Mouse (Mus musculus) limb, embryonic 15.5 days (tissue): ENCODE data around the gene Kctd6. TPM values are rescaled to one million over a fixed set of nuclear protein-coding genes. Genes with fewer than 3 reads are reported as not detected.
A peak's percentile ranks its signal among the peaks of the same experiment; 100 is the strongest.

Experiments
- ATAC-seq: fragments of 200-750 bp; cut with Nextera tagmentation; 2 replicates; pipeline ENCODE4 v1.8.0; 2017; ENCODE audit warnings: low read depth, moderate TSS enrichment; ENCODE audit not compliant: insufficient number of reproducible peaks, low FRiP score, low TSS enrichment
- H3K27ac ChIP-seq: fragments of 300-500 bp; sonication (generic); 2 replicates; pipeline ENCODE4 v1.5.1; 2015; ENCODE audit warnings: moderate library complexity, mild to moderate bottlenecking, inconsistent platforms
- H3K27me3 ChIP-seq: fragments of 300-500 bp; sonication (generic); 2 replicates; pipeline ENCODE4 v1.6.1; 2015; ENCODE audit warnings: inconsistent platforms
- H3K36me3 ChIP-seq: fragments of 300-500 bp; sonication (generic); 2 replicates; pipeline ENCODE4 v1.6.1; 2015; ENCODE audit warnings: inconsistent platforms
- H3K4me1 ChIP-seq: fragments of 300-500 bp; sonication (generic); 2 replicates; pipeline ENCODE4 v1.6.1; 2015; ENCODE audit warnings: inconsistent platforms
- H3K4me2 ChIP-seq: fragments of 300-500 bp; sonication (generic); 2 replicates; pipeline ENCODE4 v1.6.1; 2015; ENCODE audit warnings: mild to moderate bottlenecking, inconsistent platforms
- H3K4me3 ChIP-seq: fragments of 300-500 bp; sonication (generic); 2 replicates; pipeline ENCODE4 v1.5.1; 2015; ENCODE audit warnings: mild to moderate bottlenecking, inconsistent platforms
- H3K9ac ChIP-seq: fragments of 300-500 bp; sonication (generic); 2 replicates; pipeline ENCODE4 v1.6.1; 2015; ENCODE audit warnings: inconsistent platforms
- H3K9me3 ChIP-seq: fragments of 300-500 bp; sonication (generic); 2 replicates; pipeline ENCODE4 v1.6.1; 2016; ENCODE audit warnings: inconsistent platforms
- WGBS: fragments of 180-500 bp; shearing (Covaris S2); methylation state at CpG from one replicate; pipeline ENCODE4 v1.1.7; 2015; 5-methylcytosine and 5-hydroxymethylcytosine counted together
- polyA plus RNA-seq: library from polyadenylated mRNA; unstranded; fragments of >200 nt; fragmentation: Nextera tagmentation; extraction: Ambion mirVana; gene quantifications from 2 replicates; pipeline ENCODE4 v1.2.1, GENCODE M21; 2015

Kctd6 gene
- polyA plus RNA-seq, 1 experiment from 2014 or later, result 8.9 TPM

DNA sequence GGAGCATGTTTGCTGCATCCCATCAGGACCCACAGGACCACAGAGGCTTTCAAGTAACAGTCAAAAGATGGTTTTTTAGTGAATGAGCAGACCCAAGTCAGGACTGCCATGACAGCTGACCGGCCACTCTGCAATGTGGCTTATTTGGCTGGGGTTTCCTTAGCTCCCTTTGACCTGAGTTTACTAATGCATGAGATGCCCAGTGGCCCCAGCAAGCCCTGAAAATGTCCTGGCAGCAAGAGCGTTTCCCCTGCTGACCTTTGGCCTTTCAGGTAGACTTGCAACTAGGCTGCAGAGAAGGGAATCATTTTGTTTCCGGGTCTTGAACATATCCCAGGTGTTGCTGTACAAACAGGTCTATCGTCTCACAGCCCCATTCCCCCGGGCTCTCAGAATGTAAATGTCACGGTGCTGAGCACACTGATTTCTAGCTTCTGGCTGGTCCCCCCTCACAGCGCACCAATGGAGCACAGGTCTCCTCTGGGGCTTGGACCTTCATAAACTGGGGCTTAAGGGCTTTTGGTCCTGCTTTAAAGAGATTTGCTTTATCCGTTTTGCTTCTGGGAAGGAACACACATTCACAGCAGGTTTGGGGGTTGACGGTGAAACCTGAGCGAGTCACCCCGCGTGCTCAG is 22.5 kb upstream of the Kctd6 start:
- Histone ChIP-seq H3K4me3 (no peak overlapping the region), H3K9ac (no peak overlapping the region), H3K4me2 (no peak overlapping the region), H3K27ac (no peak overlapping the region), H3K9me3 (no peaks in the 10 kb centered on the region), H3K4me1 (no peaks in the 10 kb centered on the region), H3K36me3 (no peaks in the 10 kb centered on the region), H3K27me3 (no peaks in the 10 kb centered on the region)
- no peak for ATAC-seq
- WGBS, result 39% methylated on average over 12 of the region's 12 CpGs

DNA sequence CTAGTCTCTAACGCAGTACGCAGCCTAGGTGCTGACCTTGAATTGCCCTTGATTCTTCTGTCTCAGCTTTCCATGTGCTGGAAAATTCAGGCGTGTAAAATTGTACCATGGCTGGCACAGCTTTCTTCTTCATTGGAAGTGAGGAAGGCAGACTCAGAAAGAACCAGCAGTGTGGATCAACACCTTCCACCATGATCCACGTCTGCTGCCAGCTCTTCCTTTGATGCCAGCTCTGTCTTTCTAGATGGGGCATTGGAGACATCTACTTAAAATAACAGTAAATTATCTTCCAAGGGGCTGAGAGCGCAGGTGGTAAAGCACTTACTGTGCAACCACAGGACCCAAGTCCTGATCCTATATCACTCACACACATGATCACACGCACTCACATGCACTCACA is 21.2 kb upstream of the Kctd6 start:
- Histone ChIP-seq H3K27ac (no peak overlapping the region), H3K9me3 (no peaks in the 10 kb centered on the region), H3K4me1 (no peaks in the 10 kb centered on the region), H3K27me3 (no peaks in the 10 kb centered on the region), H3K9ac (no peak overlapping the region), H3K36me3 (no peaks in the 10 kb centered on the region), H3K4me2 (no peak overlapping the region), H3K4me3 (no peak overlapping the region)
- no peak for ATAC-seq
- 82% methylated on average over 6 of the region's 6 CpGs for WGBS

DNA sequence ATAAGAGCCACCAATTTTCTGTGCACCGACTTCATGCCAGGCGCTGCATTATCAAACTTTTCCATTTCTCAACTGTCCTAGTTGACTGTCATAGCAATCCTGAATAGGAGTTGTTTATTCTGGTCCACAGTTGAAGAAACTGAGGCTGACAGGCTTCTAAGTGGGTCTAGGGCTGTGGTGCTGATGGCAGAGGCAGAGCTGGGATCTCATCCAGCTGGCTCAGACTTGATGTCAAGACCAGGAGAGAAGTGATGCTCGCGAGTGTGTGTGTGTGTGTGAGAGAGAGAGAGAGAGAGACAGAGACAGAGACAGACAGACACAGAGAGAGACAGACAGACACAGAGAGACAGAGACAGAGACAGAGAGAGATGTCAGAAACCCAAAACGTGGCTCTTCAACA is 13.2 kb upstream of the Kctd6 start:
- no peaks in the 10 kb centered on the region for H3K27me3 ChIP-seq
- WGBS, result 76% methylated on average over 5 of the region's 5 CpGs
- no peaks in the 10 kb centered on the region for H3K36me3 ChIP-seq
- H3K4me1 ChIP-seq, result no peaks in the 10 kb centered on the region
- H3K4me3 ChIP-seq, result no peak overlapping the region
- H3K9ac ChIP-seq, result no peak overlapping the region
- H3K27ac ChIP-seq, result no peak overlapping the region
- no peaks in the 10 kb centered on the region for H3K9me3 ChIP-seq
- ATAC-seq, result no peak
- no peak overlapping the region for H3K4me2 ChIP-seq

DNA sequence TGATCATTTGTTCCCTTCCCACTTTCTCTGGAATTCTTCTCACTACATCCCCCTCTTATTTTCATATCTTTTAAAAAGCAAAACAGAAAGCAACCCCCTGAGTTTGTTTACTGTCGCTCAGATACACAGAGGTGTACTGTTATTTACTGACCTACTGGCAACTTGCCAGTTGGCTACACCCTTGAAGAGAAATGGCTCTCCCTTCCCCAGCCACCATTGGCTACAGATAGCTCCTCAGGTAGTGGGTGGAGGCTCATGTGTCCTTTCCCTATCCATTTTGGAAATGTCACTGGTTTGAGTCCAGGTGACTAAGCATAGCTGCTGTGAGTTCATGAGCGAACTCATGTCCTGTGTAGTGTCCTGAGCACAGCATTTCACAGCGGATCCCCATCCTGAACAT is 12.2 kb upstream of the Kctd6 start:
- 74% methylated on average over 3 of the region's 3 CpGs for WGBS
- H3K4me3 ChIP-seq, result no peak overlapping the region

DNA sequence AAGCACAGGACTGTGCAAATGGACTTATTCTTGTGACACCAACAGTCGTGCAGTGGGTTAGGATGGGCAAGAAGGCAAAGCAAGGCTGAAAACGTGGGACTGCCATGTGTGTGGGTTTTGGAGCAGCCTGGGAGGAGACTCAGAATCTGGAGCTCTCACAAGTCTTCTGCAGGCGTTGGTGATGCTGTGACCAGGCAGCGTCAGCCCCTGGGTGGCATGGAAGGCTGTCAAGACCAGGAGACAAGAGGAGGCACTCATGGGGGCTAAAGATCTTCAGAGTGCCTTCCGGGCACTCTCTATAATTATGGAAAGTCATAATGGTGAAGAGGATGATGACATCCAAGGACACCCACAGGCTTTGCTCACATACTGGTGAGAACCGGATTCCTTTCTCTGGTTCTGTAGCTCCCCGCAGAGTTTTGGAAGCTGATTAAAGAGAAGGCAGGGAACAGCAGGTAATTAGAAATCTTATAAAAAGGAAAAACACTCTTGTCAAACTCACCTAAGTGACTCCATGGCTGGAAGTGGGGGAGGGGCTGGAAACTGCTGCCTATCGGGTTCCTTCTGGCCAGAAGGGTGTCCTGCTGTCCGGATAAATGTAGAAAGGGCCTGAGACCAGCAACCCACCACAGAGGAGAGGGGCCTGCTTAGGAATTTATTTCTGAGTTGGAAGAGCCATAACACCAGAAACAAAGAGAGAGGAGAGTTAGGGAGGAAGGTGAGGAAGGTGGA is 7.6 kb upstream of the Kctd6 start:
- H3K4me2 ChIP-seq, result no peak overlapping the region
- no peak overlapping the region for H3K4me3 ChIP-seq
- no peak for ATAC-seq
- 37% methylated on average over 9 of the region's 9 CpGs for WGBS
- no peak overlapping the region for H3K9ac ChIP-seq
- H3K27me3 ChIP-seq, result no peaks in the 10 kb centered on the region
- no peaks in the 10 kb centered on the region for H3K36me3 ChIP-seq
- H3K27ac ChIP-seq, result no peak overlapping the region
- no peaks in the 10 kb centered on the region for H3K9me3 ChIP-seq
- no peaks in the 10 kb centered on the region for H3K4me1 ChIP-seq

More for the DNA sequence above, 12.2 kb upstream of the Kctd6 start:
- H3K4me2 ChIP-seq, result no peak overlapping the region
- H3K4me1 ChIP-seq, result no peaks in the 10 kb centered on the region
- no peak overlapping the region for H3K27ac ChIP-seq
- no peaks in the 10 kb centered on the region for H3K36me3 ChIP-seq
- ATAC-seq, result no peak
- no peaks in the 10 kb centered on the region for H3K27me3 ChIP-seq
- H3K9me3 ChIP-seq, result no peaks in the 10 kb centered on the region
- no peak overlapping the region for H3K9ac ChIP-seq

DNA sequence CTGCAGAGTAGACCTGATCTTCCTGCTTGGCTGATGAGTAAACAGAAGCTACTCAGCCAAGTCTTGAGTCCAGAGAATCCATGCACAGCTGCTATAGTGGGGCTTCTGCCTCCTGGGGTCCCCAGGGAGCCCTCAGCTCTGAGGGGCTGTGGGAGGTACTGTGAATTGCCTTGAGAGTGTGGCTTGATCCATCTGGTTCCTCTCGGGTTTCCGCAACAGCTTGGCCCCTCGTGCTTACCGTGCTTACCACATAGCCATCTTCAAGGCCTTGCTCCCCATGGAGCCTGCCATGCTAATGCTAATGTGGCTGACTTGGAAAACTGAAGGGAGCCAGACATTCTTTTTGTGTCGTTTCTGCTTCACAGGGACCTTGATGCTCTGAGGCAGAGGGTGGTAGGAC is 6.8 kb upstream of the Kctd6 start:
- H3K36me3 ChIP-seq, result no peaks in the 10 kb centered on the region
- H3K27ac ChIP-seq, result no peak overlapping the region
- no peaks in the 10 kb centered on the region for H3K9me3 ChIP-seq
- WGBS, result 17% methylated on average over 5 of the region's 5 CpGs
- H3K9ac ChIP-seq, result no peak overlapping the region
- no peak overlapping the region for H3K4me2 ChIP-seq
- H3K4me1 ChIP-seq, result no peaks in the 10 kb centered on the region
- no peak overlapping the region for H3K4me3 ChIP-seq
- no peaks in the 10 kb centered on the region for H3K27me3 ChIP-seq
- no peak for ATAC-seq

DNA sequence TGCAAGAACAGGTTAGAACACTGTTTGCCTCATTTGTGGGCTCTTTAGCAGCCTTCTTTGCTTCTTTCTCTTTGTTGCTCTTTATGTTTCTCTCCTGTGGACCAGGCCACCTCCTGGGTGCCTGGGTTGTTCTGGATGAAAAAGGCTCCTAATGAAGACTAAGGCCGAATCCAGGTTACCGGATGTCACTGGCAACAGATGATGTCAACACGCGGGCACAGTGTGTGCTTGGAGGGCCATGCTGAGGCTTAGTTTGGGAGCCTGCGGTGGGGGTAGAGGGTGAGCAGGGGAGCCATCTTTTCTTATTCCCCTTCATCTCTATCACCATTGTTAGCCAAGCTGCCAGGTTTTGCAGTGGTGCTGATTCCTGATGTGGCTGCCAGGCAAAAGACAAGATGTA is 6.4 kb upstream of the Kctd6 start:
- Histone ChIP-seq H3K4me2 (no peak overlapping the region), H3K9ac (no peak overlapping the region), H3K36me3 (no peaks in the 10 kb centered on the region), H3K4me1 (no peaks in the 10 kb centered on the region), H3K9me3 (no peaks in the 10 kb centered on the region), H3K4me3 (no peak overlapping the region), H3K27ac (no peak overlapping the region), H3K27me3 (no peaks in the 10 kb centered on the region)
- WGBS, result 82% methylated on average over 5 of the region's 5 CpGs
- no peak for ATAC-seq

DNA sequence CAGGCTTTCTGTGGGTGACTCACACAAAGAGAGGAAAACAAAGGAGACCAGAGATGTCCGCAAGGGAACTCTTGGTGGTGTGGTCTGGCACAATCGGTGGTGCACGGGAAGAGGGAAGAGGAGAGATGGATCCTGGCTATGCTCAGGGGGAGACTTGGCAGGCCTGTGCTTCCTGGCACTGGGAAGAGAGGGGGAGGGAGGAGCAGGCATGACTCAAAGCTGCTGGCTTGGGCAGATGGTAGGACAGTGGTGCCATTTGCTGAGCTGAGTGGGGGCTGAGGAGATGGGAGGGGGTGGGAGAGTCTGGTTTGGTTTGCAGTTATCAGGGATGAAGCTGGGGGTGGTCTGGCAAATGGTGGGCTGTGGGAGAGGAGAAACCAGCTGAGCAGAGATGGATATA is 5.1 kb upstream of the Kctd6 start:
- H3K36me3 ChIP-seq, result no peaks in the 10 kb centered on the region
- H3K27ac ChIP-seq, result no peak overlapping the region
- WGBS, result 73% methylated on average over 3 of the region's 3 CpGs
- no peak overlapping the region for H3K4me3 ChIP-seq
- no peak for ATAC-seq
- no peak overlapping the region for H3K4me2 ChIP-seq
- no peaks in the 10 kb centered on the region for H3K27me3 ChIP-seq
- 0 out of 2 replicates have a peak, but pooled peaks cover 3% of the 10 kb centered on the region for H3K4me1 ChIP-seq
- H3K9ac ChIP-seq, result no peak overlapping the region
- no peaks in the 10 kb centered on the region for H3K9me3 ChIP-seq

DNA sequence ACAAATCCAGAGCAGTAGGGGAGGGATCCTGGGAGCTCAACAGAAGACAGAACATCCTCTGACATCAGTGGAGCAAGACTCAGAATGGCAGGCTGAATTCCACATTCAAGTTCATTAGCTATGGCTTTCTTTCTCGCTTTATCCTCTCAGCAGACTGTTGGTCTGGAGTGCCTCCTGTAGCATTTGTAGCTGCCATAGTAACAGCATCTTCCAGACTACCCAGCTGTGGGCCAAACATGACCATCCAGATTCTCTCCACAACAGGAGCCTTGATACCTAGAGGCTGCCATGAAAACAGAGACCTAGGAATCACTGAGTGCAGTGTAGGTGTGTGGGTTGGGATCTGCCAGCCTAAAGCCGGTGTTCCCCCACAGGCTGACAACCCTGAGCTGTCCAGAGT is 4.0 kb upstream of the Kctd6 start:
- Histone ChIP-seq H3K9ac (no peak overlapping the region), H3K4me2 (no peak overlapping the region)
- 93% methylated on average over 2 of the region's 2 CpGs for WGBS

DNA sequence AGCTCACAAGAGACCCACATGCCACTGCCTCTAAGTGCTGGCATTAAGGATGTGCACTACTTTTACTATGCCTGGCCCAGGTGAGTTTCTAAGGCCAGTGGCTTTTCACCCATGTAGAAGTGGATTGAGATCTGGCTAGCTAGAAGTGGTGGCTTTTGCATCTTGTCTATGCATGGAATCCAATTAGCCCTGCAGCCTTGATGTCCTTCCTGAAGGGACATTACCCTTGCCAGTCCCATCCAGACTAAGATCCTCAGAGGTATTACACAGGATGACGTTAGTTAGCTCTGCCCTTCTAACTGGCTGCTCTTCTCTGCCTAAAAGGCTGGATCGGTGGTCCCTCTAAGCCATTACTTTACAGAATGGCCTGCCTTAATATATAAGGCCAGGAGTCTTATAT is 944 bp upstream of the Kctd6 start:
- H3K4me2 ChIP-seq, result no peak overlapping the region
- H3K9me3 ChIP-seq, result no peaks in the 10 kb centered on the region
- no peak overlapping the region for H3K4me3 ChIP-seq
- H3K36me3 ChIP-seq, result no peaks in the 10 kb centered on the region
- H3K27ac ChIP-seq, result no peak overlapping the region
- WGBS, result 78% methylated on average over 2 of the region's 2 CpGs
- ATAC-seq, result no peak
- H3K9ac ChIP-seq, result no peak overlapping the region
- H3K27me3 ChIP-seq, result no peaks in the 10 kb centered on the region
- peaks cover 16% of the 10 kb centered on the region for H3K4me1 ChIP-seq

More for the DNA sequence above, 4.0 kb upstream of the Kctd6 start:
- Histone ChIP-seq H3K9me3 (no peaks in the 10 kb centered on the region), H3K36me3 (no peaks in the 10 kb centered on the region), H3K4me3 (no peak overlapping the region), H3K4me1 (peaks cover 7% of the 10 kb centered on the region; the same call in 1 of the 2 replicates), H3K27me3 (no peaks in the 10 kb centered on the region), H3K27ac (no peak overlapping the region)
- ATAC-seq, result no peak

DNA sequence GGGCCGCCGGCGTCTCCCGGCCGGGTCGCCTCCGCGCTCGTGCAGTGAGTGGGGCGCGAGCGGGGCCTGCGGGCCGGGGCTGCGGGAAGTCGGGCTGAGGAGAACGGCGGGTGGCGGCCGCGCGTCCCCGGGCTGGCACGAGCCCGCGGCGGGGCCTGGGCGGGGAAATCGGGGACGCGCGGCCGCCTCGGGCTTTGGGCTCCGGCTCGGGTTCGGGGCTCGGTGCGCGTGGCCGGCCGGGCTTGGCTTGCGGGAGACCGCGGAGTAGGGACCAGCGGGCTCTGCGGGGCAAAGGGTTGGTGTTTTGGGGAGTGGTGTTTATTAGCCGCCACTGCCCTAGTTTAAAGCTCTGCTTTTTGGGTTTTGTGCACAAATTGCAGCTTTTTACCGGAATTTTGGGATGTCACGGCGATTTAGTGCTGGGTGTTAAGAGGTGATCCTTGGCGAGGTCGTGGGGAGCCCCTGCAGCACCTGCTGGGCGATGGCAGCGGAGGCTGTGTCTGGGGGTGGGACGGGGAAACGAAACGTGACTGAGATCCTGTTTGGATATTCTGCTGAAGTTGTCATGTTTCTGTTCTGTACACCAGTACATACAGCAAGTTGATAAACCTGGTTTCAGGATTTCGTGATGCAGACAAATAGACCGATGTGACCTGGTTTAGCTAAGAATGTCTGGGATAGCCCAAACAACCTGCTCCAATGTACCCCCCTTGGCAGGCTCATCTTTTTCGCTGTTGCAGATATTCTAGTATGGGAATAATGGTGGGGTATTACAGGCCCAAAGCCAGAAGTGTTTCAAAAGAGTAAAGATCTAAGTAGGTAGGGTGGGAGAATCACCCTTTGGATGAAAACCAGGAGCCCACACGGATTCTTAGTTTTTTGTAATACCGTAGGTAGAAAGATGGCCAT is 613 bp downstream of the Kctd6 start:
- no peaks in the 10 kb centered on the region for H3K36me3 ChIP-seq
- H3K27me3 ChIP-seq, result no peaks in the 10 kb centered on the region
- peak overlapping the region; percentile 88 for H3K4me2 ChIP-seq
- no peaks in the 10 kb centered on the region for H3K9me3 ChIP-seq
- H3K27ac ChIP-seq, result peak overlapping the region; percentile 95
- H3K4me3 ChIP-seq, result peak overlapping the region; percentile 75
- WGBS, result 4% methylated on average over 53 of the region's 63 CpGs
- peak overlapping the region; percentile 96 for H3K9ac ChIP-seq
- peak; percentile 60 for ATAC-seq
- H3K4me1 ChIP-seq, result peaks cover 16% of the 10 kb centered on the region
